Mouse (Mus musculus) layer of hippocampus, adult 6 months (tissue): Measurements from ENCODE around the gene B4gat1. TPM values are rescaled to one million over a fixed set of nuclear protein-coding genes. Genes with fewer than 3 reads are reported as not detected.

Source experiments
- long read RNA-seq, 2 experiments: library from polyadenylated mRNA; unstranded; transcript quantifications; one replicate each; pipeline ENCODE4 v2.0.0; 2019 to 2020
- polyA plus RNA-seq: library from polyadenylated mRNA; unstranded; fragments of <200 nt; fragmentation: Nextera tagmentation; gene quantifications from 2 replicates; pipeline ENCODE4 v1.2.3, GENCODE M21; 2021

B4gat1 gene
- polyA plus RNA-seq = 149 and 162 TPM in 2 replicates
- long read RNA-seq, experiment 1, transcript B4gat1-201 (2 exons, 2,032 nt) = major isoform, 372 of 386 reads
- long read RNA-seq, experiment 1, transcript B4gat1-202 (1 exons, 2,224 nt) = minor isoform, 13 of 386 reads
- long read RNA-seq, experiment 1, partial matches to known transcripts = 0 of 386 reads
- long read RNA-seq, experiment 1, other reads (novel, unspliced or antisense) = 1 of 386 reads
- long read RNA-seq, experiment 2, transcript B4gat1-202 (1 exons, 2,224 nt) = minor isoform, 24 of 1,150 reads
- long read RNA-seq, experiment 2, transcript B4gat1-201 (2 exons, 2,032 nt) = major isoform, 1,117 of 1,150 reads
- long read RNA-seq, experiment 2, partial matches to known transcripts = 0 of 1,150 reads
- long read RNA-seq, experiment 2, other reads (novel, unspliced or antisense) = 9 of 1,150 reads

GRCm38 (mm10) chr19:5038709-5039156 lies at the start of gene B4gat1, which contains the start of gene AC124502.3:
Gene B4gat1, plus strand, starts transcription at chr19:5038826.
Gene AC124502.3, plus strand, starts transcription at chr19:5038891.

DNA sequence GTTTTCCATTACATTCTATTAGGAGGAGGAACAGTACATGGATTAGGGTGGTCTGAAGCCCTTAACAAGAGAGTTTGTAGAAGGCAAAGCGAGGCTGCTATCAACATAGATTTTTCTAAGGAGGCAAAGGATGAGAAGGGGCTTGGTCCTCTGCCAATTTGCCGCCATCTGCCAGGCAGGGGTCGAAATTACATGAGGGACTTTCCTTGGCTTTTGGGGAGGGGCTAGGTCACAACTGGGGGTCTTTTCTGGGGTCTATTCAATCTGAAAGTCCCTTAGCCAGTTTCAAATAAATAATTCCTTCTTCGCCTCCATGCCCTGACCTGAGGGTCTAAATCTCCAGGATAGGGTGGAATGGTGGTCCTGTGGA lies 48.4 kb upstream of the B4gat1 start, which contains the start of gene Npas4:
Gene Npas4, minus strand, starts transcription at position 61 of the 370 bp plus-strand sequence.

GRCm38 (mm10) chr19:5023621-5024479 lies 14.8 kb upstream of the B4gat1 start, which contains the start of gene Slc29a2:
Gene Slc29a2, plus strand, starts transcription at chr19:5023860.

DNA sequence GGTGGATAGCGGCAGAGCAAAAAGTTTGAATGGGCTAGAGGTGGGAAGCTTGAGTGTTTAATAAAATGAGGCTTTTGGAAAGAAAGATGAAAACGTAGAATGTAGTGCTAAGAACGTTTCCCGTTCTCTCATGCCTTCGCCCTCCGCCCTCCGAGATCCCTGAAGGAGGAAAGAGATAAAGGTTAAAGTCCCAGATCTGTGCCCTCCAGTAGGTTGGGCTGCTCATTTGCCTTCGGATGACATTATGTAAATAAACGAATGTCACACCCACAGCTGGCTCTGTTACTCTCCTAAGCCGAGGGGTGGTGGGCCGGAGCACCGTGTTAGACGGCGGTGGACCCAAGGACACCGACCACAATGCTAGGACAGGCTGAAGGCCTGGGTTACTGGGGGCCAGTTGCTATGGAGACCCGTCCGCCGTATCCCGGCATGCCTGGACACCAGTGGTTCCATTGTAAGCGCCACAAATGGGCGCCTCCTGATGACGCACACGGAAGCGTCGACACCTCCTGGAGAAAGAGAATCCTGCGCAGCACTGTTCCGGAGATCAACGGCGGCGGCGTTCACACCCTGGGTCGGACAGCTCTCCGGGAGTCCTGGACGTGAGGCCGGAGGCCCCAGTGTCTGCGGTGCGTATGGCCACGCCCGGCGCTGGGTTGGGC lies 2.4 kb downstream of the B4gat1 start, which contains the start of gene Brms1:
Gene Brms1, plus strand, starts transcription at position 493 of the 662 bp plus-strand sequence.

GRCm38 (mm10) chr19:5050047-5050905 lies 11.7 kb downstream of the B4gat1 start, which contains the start of gene Rin1:
Gene Rin1, plus strand, starts transcription at chr19:5050481.

GRCm38 (mm10) chr19:5067867-5068569 lies 29.4 kb downstream of the B4gat1 start, which contains the start of gene Cd248:
Gene Cd248, plus strand, starts transcription at chr19:5068078.

GRCm38 (mm10) chr19:5085145-5085863 lies 46.7 kb downstream of the B4gat1 start, which contains the start of gene Tmem151a:
Gene Tmem151a, minus strand, starts transcription at chr19:5085531.

GRCm38 (mm10) chr19:5087884-5088728 lies 49.5 kb downstream of the B4gat1 start, which contains the start of gene Yif1a:
Gene Yif1a, plus strand, starts transcription at chr19:5088538.

Other genes with a start within 250 kb of the B4gat1 start
- 25.9 and 31.1 TPM in 2 replicates for gene Rbm4, start 244.9 kb upstream of the B4gat1 start, polyA plus RNA-seq
- 6.4 and 9.5 TPM in 2 replicates for gene Gm21992, start 227.2 kb upstream of the B4gat1 start, polyA plus RNA-seq
- gene Rbm14, start 227.2 kb upstream of the B4gat1 start, polyA plus RNA-seq = 8.9 and 10.8 TPM in 2 replicates
- 41.3 and 45.9 TPM in 2 replicates for gene Ccs, start 199.5 kb upstream of the B4gat1 start, polyA plus RNA-seq
- 1.6 and 1.7 TPM in 2 replicates for gene Ccdc87, start 199.5 kb upstream of the B4gat1 start, polyA plus RNA-seq
- gene Ctsf, start 183.7 kb upstream of the B4gat1 start, polyA plus RNA-seq = 112 TPM in 2 replicates
- 0.69 and 1.2 TPM in 2 replicates for gene Actn3, start 160.9 kb upstream of the B4gat1 start, polyA plus RNA-seq
- 9.4 and 11.3 TPM in 2 replicates for gene Zdhhc24, start 160.2 kb upstream of the B4gat1 start, polyA plus RNA-seq
- 10.9 and 14.6 TPM in 2 replicates for gene Bbs1, start 132.2 kb upstream of the B4gat1 start, polyA plus RNA-seq
- gene Dpp3, start 110.5 kb upstream of the B4gat1 start, polyA plus RNA-seq = 20.4 and 22.2 TPM in 2 replicates
- 7.8 and 8.6 TPM in 2 replicates for gene Peli3, start 95.7 kb upstream of the B4gat1 start, polyA plus RNA-seq
- 144 and 145 TPM in 2 replicates for gene Mrpl11, start 76.7 kb upstream of the B4gat1 start, polyA plus RNA-seq
- 5.2 and 8.9 TPM in 2 replicates for gene Npas4, start 48.5 kb upstream of the B4gat1 start, polyA plus RNA-seq
- 8.2 and 8.5 TPM in 2 replicates for gene Slc29a2, start 15.0 kb upstream of the B4gat1 start, polyA plus RNA-seq
- 2.2 and 2.6 TPM in 2 replicates for gene AC124502.3, start 65 bp downstream of the B4gat1 start, polyA plus RNA-seq
- 27.0 and 31.7 TPM in 2 replicates for gene Brms1, start 2.5 kb downstream of the B4gat1 start, polyA plus RNA-seq
- 21.3 TPM in 2 replicates for gene Rin1, start 11.7 kb downstream of the B4gat1 start, polyA plus RNA-seq
- gene Cd248, start 29.3 kb downstream of the B4gat1 start, polyA plus RNA-seq = 2.0 and 3.4 TPM in 2 replicates
- 118 and 149 TPM in 2 replicates for gene Tmem151a, start 46.7 kb downstream of the B4gat1 start, polyA plus RNA-seq
- gene Yif1a, start 49.7 kb downstream of the B4gat1 start, polyA plus RNA-seq = 46.2 and 52.4 TPM in 2 replicates
- 84.4 and 102 TPM in 2 replicates for gene Cnih2, start 59.7 kb downstream of the B4gat1 start, polyA plus RNA-seq
- 152 and 166 TPM in 2 replicates for gene Rab1b, start 68.2 kb downstream of the B4gat1 start, polyA plus RNA-seq
- gene Klc2, start 79.7 kb downstream of the B4gat1 start, polyA plus RNA-seq = 12.8 and 13.5 TPM in 2 replicates
- gene Pacs1, start 234.3 kb downstream of the B4gat1 start, polyA plus RNA-seq = 25.5 and 25.8 TPM in 2 replicates